Mouse (Mus musculus) heart, postnatal 14 days (tissue): ENCODE measurements around the gene Gm45844. TPM values are rescaled to one million over a fixed set of nuclear protein-coding genes. Genes with fewer than 3 reads are reported as not detected.
"Not testable (repeated sequence)": the region's sequence is repeated elsewhere in the genome, so short reads cannot be mapped to it uniquely, and the experiment has no call there.

Experiments used
- DNase-seq, 2 experiments: peaks; one replicate each; pipeline ENCODE4 v3.0.0; 2021 to 2022
- intact Hi-C: fragments of 180-260 bp; cut with DNase I; formaldehyde crosslinking; loops from one replicate; pipeline ENCODE4 v1.15.1; 2025
- long read RNA-seq, 2 experiments: library from polyadenylated mRNA; stranded (forward); transcript quantifications; one replicate each; pipeline ENCODE4 v2.0.0; 2021
- microRNA-seq, 2 experiments: library from miRNA; unstranded; fragments of <30 nt; microRNA quantifications; one replicate each; pipeline ENCODE4 v1.2.0; 2021 to 2022
- total RNA-seq, 2 experiments: library from RNA; stranded (reverse); gene quantifications; 2 replicates each; pipeline ENCODE4 v1.2.3; 2021

Gm45844 gene
- 1 to 10 TPM in 1 of 2 experiments, under 1 TPM in 1; 0.46 to 2.0 TPM for total RNA-seq
- long read RNA-seq, experiment 1, partial matches to known transcripts: 0 of 3 reads
- long read RNA-seq, experiment 1, other reads (novel, unspliced or antisense): 3 of 3 reads
- long read RNA-seq, experiment 2, partial matches to known transcripts: 0 of 3 reads
- long read RNA-seq, experiment 2, other reads (novel, unspliced or antisense): 3 of 3 reads

GRCm38 (mm10) chr7:7277966-7278567, at the start of gene Gm45844:
Gm45844 (minus strand) TSS chr7:7278289.
- intact Hi-C loops: loop anchor here (5.0 kb wide), 1 partner anchor 336 kb away; no protein-coding TSS in a partner anchor
- DNase-seq: peak; percentile 88 to 90

GRCm38 (mm10) chr7:7295595-7295994, 17.5 kb upstream of the Gm45844 start:
- intact Hi-C loops: loop anchor here (10.0 kb wide), 1 partner anchor 931 kb away; the partner anchor contains the start of gene Zfp78
- DNase-seq: peak; percentile 46 to 58

GRCm38 (mm10) chr7:7281383-7281782, 3.3 kb upstream of the Gm45844 start:
- intact Hi-C loops: loop anchor here (5.0 kb wide), 1 partner anchor 144 kb away; the partner anchor contains the start of gene Zfp773
- no peak for DNase-seq

GRCm38 (mm10) chr7:7277556-7277955, 533 bp downstream of the Gm45844 start:
- peak in 1 of 2 experiments; percentile 23 for DNase-seq
- intact Hi-C loops: loop anchor here (5.0 kb wide), 1 partner anchor 335 kb away; no protein-coding TSS in a partner anchor

- DNase-seq, intact Hi-C loops: not testable (repeated sequence)
Measured at GRCm38 (mm10) chr7:7247228-7247627, 30.9 kb downstream of the Gm45844 start, which contains the start of gene Vmn2r29. Vmn2r29 (minus strand) TSS chr7:7247328.

GRCm38 (mm10) chr7:7209313-7210151, 68.6 kb downstream of the Gm45844 start, which contains the start of gene Zfp772:
Zfp772 (minus strand) TSS chr7:7209998.
- DNase-seq: peak; percentile 19 to 45
- intact Hi-C loops: not testable (repeated sequence)

GRCm38 (mm10) chr7:7188191-7188942, 89.7 kb downstream of the Gm45844 start:
- DNase-seq: peak; percentile 58 to 61
- intact Hi-C loops: loop anchor here (5.0 kb wide), 1 partner anchor 246 kb away; no protein-coding TSS in a partner anchor

- intact Hi-C loops: loop anchor here (5.0 kb wide), 1 partner anchor 245 kb away; no protein-coding TSS in a partner anchor
- DNase-seq: no peak
Measured at GRCm38 (mm10) chr7:7187417-7188190, 90.5 kb downstream of the Gm45844 start.

GRCm38 (mm10) chr7:7185897-7186296, 92.2 kb downstream of the Gm45844 start:
- intact Hi-C loops: loop anchor here (5.0 kb wide), 1 partner anchor 244 kb away; no protein-coding TSS in a partner anchor
- no peak for DNase-seq

GRCm38 (mm10) chr7:7171227-7172147, 106.6 kb downstream of the Gm45844 start, which contains the start of gene Zfp418:
Zfp418 (plus strand) TSS chr7:7171330.
- intact Hi-C loops: no loop called here
- peak; percentile 40 to 61 for DNase-seq

Small RNAs within 50 kb of the gene (microRNA-seq; reads per million reads assigned to microRNA genes)
- 3.2 to 9.7 reads per million in 2 experiments for gene Mir5620

Other genes with a start within 250 kb of the Gm45844 start
- gene Zfp954, start 156.8 kb downstream of the Gm45844 start, total RNA-seq: 1 to 10 TPM; 3.6 to 4.3 TPM
- gene Zfp773, start 141.5 kb downstream of the Gm45844 start, total RNA-seq: under 1 TPM; 0.17 to 0.54 TPM
- gene Zfp418, start 107.0 kb downstream of the Gm45844 start, total RNA-seq: 1 to 10 TPM; 1.8 to 2.2 TPM
- 1 to 10 TPM; 1.8 to 2.1 TPM for gene Zfp772, start 68.3 kb downstream of the Gm45844 start, total RNA-seq
- under 1 TPM in 1 of 2 experiments, not detected in 1; 0.15 TPM for gene Vmn2r29, start 31.0 kb downstream of the Gm45844 start, total RNA-seq
- 10 to 100 TPM; 48.8 to 53.4 TPM for gene Clcn4, start 22.6 kb upstream of the Gm45844 start, total RNA-seq
- gene Vmn2r30, start 59.3 kb upstream of the Gm45844 start, total RNA-seq: not detected
- under 1 TPM in 1 of 2 experiments, not detected in 1; 0.39 TPM for gene Gm45783, start 96.3 kb upstream of the Gm45844 start, total RNA-seq
- not detected for gene Vmn2r31, start 121.4 kb upstream of the Gm45844 start, total RNA-seq
- gene Vmn2r32, start 201.7 kb upstream of the Gm45844 start, total RNA-seq: not detected